Mouse (Mus musculus) small intestine, adult 2 months (tissue): ENCODE measurements around the gene Cd300lb.

Experiments used
- CTCF ChIP-seq: fragments of 200-500 bp; IDR thresholded peaks from 2 replicates; pipeline ENCODE4 v1.5.1; 2012; ENCODE audit warnings: low read depth, mild to moderate bottlenecking, control low read depth, inconsistent platforms, low read length, moderate library complexity, mixed read lengths; ENCODE audit not compliant: insufficient replicate concordance, insufficient read length; ENCODE audit errors: extremely low read depth
- POLR2A ChIP-seq: fragments of 200-500 bp; IDR thresholded peaks from 2 replicates; pipeline ENCODE4 v1.6.1; 2012; ENCODE audit warnings: low read depth, mild to moderate bottlenecking, control low read depth, inconsistent platforms, low read length, moderate library complexity

GRCm38 (mm10) chr11:114917120-114917519 is 17.1 kb downstream of the Cd300lb start:
- TF ChIP-seq POLR2A: no peak
- no peak for TF ChIP-seq CTCF
